Mouse (Mus musculus) T-cell, adult 66 days (primary cell): ENCODE results near the gene Gjc3. TPM values are rescaled to one million over a fixed set of nuclear protein-coding genes. Genes with fewer than 3 reads are reported as not detected.

Source experiments
- total RNA-seq, 2 experiments: library from RNA; stranded (reverse); gene quantifications; 3 replicates in 1 of 2; 4 replicates in 1 of 2; pipeline ENCODE4 v1.2.4; 2023

Gjc3 gene
- total RNA-seq, result not detected

GRCm38 (mm10) chr5:137962945-137963344, at the start of gene Gjc3:
Gene Gjc3, minus strand, starts transcription at chr5:137963098.

GRCm38 (mm10) chr5:137981300-137981699, 18.4 kb upstream of the Gjc3 start, which contains the start of gene Azgp1:
Gene Azgp1, plus strand, starts transcription at chr5:137981520.

GRCm38 (mm10) chr5:137921532-137921931, 41.4 kb downstream of the Gjc3 start, which contains the start of gene Cyp3a13:
Gene Cyp3a13, minus strand, starts transcription at chr5:137921619.

Other genes with a start within 250 kb of the Gjc3 start
- gene Nyap1, start 221.5 kb downstream of the Gjc3 start, total RNA-seq, result 1 to 10 TPM; 2.1 to 2.3 TPM
- 100 to 1,000 TPM; 231 to 235 TPM for gene Tsc22d4, start 217.4 kb downstream of the Gjc3 start, total RNA-seq
- 10 to 100 TPM; 23.2 to 26.0 TPM for gene Ppp1r35, start 184.2 kb downstream of the Gjc3 start, total RNA-seq
- gene Mepce, start 175.4 kb downstream of the Gjc3 start, total RNA-seq, result 100 to 1,000 TPM; 120 to 126 TPM
- 10 to 100 TPM; 19.2 to 22.2 TPM for gene Zcwpw1, start 175.3 kb downstream of the Gjc3 start, total RNA-seq
- gene Pilra, start 126.8 kb downstream of the Gjc3 start, total RNA-seq, result 1 to 10 TPM; 3.2 to 3.3 TPM
- 1 to 10 TPM; 1.7 to 2.7 TPM for gene Pilrb1, start 105.0 kb downstream of the Gjc3 start, total RNA-seq
- 1 to 10 TPM in 1 of 2 experiments, not detected in 1; 2.4 TPM for gene Pilrb2, start 91.3 kb downstream of the Gjc3 start, total RNA-seq
- gene Cyp3a13, start 41.5 kb downstream of the Gjc3 start, total RNA-seq, result not detected
- not detected for gene Azgp1, start 18.4 kb upstream of the Gjc3 start, total RNA-seq
- not detected for gene Smok3a, start 58.2 kb upstream of the Gjc3 start, total RNA-seq
- gene Smok3b, start 58.3 kb upstream of the Gjc3 start, total RNA-seq, result not detected
- not detected for gene Smok3c, start 90.1 kb upstream of the Gjc3 start, total RNA-seq
- gene Zkscan1, start 122.0 kb upstream of the Gjc3 start, total RNA-seq, result 10 to 100 TPM; 22.9 to 24.4 TPM
- gene Zscan21, start 153.8 kb upstream of the Gjc3 start, total RNA-seq, result 10 to 100 TPM; 13.3 to 18.2 TPM
- 10 to 100 TPM in 1 of 2 experiments, 1 to 10 TPM in 1; 9.4 to 10.4 TPM for gene Zfp113, start 192.6 kb upstream of the Gjc3 start, total RNA-seq
- 10 to 100 TPM; 52.3 to 55.0 TPM for gene Cops6, start 198.0 kb upstream of the Gjc3 start, total RNA-seq
- gene Ap4m1, start 208.9 kb upstream of the Gjc3 start, total RNA-seq, result 10 to 100 TPM; 28.2 to 28.4 TPM
- 10 to 100 TPM; 76.0 to 81.5 TPM for gene Mcm7, start 209.3 kb upstream of the Gjc3 start, total RNA-seq
- gene Taf6, start 224.4 kb upstream of the Gjc3 start, total RNA-seq, result 10 to 100 TPM; 27.6 to 32.2 TPM
- 10 to 100 TPM; 16.9 to 17.7 TPM for gene Cnpy4, start 224.4 kb upstream of the Gjc3 start, total RNA-seq
- gene Mblac1, start 231.2 kb upstream of the Gjc3 start, total RNA-seq, result 1 to 10 TPM; 1.3 to 2.1 TPM